Mouse (Mus musculus) ovary, postnatal 10 days (tissue): Measurements from ENCODE around the gene Acer3.
A peak's percentile ranks its signal among the peaks of the same experiment; 100 is the strongest.

Experiments used
- DNase-seq: peaks from one replicate; pipeline ENCODE4 v3.0.0; 2022; ENCODE audit warnings: low spot score

Acer3 gene

GRCm38 (mm10) chr7:98321083-98321482 lies at the start of gene Acer3:
TSS of gene Acer3 (minus strand) at chr7:98321208.
- DNase-seq: no peak

DNA sequence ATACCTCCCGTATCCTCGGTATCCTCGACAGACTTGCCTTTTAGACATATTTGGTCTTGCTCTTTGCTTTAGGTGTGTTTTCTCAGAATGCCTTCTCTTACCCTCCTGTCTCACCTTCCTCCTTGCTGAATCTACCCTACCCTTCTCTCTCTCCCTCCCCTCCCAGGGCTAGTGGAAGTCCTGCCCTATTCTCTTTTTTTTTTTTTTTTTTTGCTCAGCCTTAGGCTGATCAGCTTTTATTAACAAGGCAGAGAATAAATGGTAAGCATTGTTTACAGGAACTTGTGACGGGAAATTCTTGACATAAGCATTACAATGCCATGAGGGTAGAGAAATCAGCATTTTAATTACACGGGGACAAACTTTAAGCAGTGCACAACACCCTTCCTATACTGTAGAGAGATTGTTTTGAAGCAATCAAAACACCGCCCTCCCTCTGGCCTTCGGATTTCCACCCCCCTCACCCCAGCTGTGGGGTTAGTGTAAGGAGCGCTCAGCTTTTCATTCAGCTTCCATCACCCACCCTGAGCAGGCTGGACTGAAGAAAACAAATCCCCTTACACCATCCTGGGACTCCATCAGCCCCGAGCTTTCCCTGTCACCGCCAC lies 48.9 kb upstream of the Acer3 start:
- no peak for DNase-seq

DNA sequence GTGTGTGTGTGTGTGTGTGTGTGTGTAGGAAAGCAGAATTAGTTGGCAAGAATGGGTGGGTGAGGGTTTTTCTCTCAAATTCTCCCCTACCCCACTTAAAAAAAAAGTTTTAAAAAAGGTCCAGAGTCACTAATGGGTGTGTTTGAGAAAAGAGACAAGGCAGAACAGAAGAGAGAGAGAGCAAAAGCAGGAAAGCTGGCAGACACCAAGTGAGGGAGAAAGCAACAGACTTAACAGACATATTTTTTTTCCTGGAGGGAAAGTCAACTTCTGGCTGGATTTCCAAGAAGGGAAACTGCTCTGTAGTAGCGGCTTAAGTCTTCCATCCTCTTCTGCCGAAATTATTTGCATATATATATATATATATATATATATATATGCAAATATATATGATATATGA lies 40.7 kb upstream of the Acer3 start:
- no peak for DNase-seq

DNA sequence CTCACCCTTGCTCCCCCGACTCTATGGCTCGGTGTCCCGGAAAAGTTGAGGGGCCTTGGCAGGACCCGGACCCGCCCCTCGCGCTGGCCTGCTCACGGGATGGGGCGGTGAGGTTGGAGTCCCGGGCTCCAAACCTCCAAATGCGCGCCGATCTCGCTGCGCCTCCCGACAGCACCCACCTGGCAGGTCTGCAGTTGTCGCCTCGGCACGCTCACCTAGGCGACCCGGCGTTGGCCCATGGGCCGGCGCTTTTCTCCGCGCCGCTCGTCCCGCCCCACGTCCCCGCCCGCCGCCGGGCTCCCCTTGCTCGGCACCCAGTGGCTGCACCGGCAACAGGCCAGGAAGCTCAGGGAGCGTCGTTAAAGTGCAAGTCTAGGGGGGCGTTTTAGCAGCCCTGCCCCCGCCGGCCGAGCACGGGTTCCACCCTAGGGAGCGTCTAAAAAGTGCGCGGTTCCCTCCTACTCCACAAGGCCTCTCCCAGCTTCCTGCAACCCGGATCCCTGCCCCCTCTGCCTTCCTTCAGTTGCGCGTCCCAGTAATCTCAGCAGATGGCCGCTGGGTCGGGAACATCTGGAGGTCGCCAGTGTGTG lies 40.1 kb upstream of the Acer3 start, which contains the start of gene Tsku:
Gene Tsku (minus strand): TSS at position 266 of the 590 bp plus-strand sequence.
- peak; percentile 92 for DNase-seq

DNA sequence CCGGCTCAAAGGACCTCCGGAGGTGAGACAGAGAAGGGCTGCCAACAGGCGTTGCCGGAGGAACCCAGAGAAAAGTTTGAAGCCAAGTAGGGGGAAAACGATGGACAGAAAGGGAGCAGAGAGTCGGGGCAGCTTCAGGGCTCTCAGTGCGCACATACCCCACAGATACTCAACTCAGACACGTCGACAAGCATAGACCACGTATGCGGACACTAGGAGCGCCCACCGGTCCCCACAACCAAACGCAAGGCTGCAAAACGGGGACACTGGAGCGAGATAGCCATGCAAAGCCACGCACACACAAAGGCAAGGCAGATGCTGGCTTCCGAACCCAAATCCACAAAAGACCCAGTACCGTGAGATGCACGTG lies 39.6 kb upstream of the Acer3 start:
- no peak for DNase-seq

DNA sequence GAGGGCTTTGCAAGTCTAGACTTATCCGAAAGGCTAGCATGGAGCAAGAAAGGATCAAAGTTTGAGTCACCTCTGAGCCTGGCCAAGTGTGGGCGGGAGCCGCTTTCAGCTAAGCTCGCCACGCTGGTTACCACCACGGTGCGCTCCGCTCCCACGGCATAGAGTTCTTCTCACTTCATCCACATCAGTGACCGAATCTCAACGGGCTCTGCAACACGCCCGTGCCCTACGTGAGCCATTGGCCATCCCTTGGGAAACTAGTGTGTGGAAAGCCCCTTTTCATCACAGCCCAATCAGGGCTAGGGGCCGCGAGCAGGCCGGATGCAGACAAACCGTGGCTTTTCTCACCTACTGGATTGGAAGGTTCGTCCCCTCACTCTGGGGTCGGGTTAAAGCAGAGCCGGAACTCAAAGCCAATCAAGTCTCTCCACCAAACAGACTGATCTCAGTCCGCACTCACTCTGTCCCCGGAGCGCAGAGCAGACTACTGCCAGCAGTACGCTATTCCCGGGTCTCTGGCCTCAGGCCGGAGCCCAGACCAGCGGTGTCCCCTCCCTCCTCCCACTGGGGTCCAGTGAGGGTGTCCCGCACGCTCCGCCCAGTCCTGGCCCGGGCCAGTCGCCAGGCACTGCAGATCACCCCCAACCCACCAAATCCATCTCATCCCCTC lies 39.1 kb upstream of the Acer3 start:
- peak; percentile 45 for DNase-seq

- no peak for DNase-seq
Measured at GRCm38 (mm10) chr7:98358016-98358415, 37.0 kb upstream of the Acer3 start.

DNA sequence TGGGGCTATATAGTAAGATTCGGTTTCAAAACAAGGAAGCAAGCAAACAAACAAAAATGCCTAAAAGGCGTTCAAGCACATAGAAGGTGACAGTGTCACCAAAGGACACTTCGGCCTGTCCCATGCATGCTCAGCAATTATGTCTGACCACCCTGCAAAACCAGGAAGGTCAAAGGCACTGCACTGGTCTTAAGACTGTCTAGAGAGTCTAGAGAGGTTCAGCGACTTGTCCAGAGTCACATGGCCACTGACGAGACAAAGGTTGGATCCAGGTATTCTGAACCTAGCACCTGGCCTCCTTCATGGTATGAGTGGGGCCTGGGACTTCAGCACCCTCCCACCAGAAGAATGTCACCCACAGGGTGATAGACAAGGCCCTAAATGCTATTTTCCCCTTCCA lies 36.3 kb upstream of the Acer3 start:
- DNase-seq: no peak

- DNase-seq: no peak
Measured at GRCm38 (mm10) chr7:98354921-98355310, 33.9 kb upstream of the Acer3 start.

- DNase-seq: no peak
Measured at GRCm38 (mm10) chr7:98354160-98354920, 33.3 kb upstream of the Acer3 start.

GRCm38 (mm10) chr7:98353616-98354015 lies 32.6 kb upstream of the Acer3 start:
- DNase-seq: no peak

- DNase-seq: no peak
Measured at GRCm38 (mm10) chr7:98351523-98351922, 30.5 kb upstream of the Acer3 start.

- no peak for DNase-seq
Measured at GRCm38 (mm10) chr7:98349821-98350220, 28.8 kb upstream of the Acer3 start.

- DNase-seq: peak; percentile 65
Measured at GRCm38 (mm10) chr7:98349096-98349495, 28.1 kb upstream of the Acer3 start.

- no peak for DNase-seq
Measured at GRCm38 (mm10) chr7:98348043-98348442, 27.0 kb upstream of the Acer3 start.

- no peak for DNase-seq
Measured at GRCm38 (mm10) chr7:98347471-98347870, 26.5 kb upstream of the Acer3 start.

DNA sequence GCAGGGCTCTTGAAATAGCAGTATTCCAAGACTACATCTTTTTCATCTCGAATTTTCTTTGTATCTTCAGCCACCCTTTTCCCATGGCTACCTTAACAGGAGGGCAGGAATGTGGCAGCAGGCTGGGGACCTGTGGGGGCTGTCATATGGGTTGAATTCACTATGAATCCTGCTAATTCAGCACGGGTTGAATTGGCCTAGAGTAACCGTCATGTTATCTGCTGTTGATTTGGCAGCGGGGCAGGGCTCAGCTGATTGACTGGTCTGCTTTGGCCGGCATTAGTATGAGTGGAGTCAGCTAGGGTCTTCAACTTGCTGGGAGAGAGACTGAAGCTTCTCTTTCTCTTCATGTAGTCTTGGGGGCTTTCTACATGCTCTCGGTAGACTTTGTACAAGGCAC lies 24.0 kb upstream of the Acer3 start:
- DNase-seq: no peak

DNA sequence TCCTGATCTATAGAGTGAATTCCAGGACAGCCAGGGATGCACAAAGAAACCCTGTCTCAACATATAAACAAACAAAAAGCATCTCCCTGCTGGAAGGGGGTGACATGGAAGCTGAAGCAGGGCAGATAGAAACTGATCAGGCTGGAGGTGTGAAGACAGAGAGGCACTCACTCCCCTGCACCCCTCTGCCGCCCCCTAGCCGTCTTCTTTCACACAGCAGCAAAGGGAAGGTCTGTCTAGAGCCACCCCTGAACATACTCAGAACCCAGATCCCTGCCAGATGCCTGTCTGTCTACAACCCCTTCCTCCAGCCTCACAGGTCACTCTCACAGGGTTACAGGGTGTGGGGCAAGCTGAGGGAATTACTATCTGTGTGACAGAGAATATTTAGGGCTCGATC lies 23.4 kb upstream of the Acer3 start:
- DNase-seq: no peak

GRCm38 (mm10) chr7:98342249-98342648 lies 21.2 kb upstream of the Acer3 start:
- no peak for DNase-seq

- DNase-seq: peak; percentile 77
Measured at GRCm38 (mm10) chr7:98341475-98341874, 20.5 kb upstream of the Acer3 start.

- DNase-seq: no peak
Measured at GRCm38 (mm10) chr7:98340343-98340742, 19.3 kb upstream of the Acer3 start.

DNA sequence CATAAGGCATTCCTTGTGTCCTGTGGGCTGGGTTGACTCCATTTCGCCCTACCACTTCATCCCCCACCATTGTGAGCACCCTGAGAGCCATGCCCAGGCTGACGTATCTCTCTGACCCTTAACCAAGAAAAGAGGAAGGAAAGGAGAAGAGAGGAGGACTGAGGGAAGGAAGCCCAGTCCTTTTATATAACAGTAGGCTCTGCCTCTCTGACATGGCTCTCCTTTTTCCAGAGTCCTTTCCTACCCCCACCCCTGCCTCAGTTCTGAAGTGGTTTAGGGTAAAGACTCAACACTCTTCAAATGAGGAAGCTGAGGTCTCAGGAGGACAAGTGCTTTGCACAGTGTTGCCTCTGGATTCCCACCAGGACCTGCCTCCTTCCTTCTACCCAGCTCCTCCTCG lies 13.0 kb upstream of the Acer3 start:
- no peak for DNase-seq

- DNase-seq: no peak
Measured at GRCm38 (mm10) chr7:98333507-98333906, 12.5 kb upstream of the Acer3 start.
